Mouse (Mus musculus): Measurements from ENCODE around the gene Ssrp1. TPM values are rescaled to one million over a fixed set of nuclear protein-coding genes. Genes with fewer than 3 reads are reported as not detected.

Gene Ssrp1
- 162 and 170 TPM in 2 replicates for polyA plus RNA-seq (2015; fragmentation: Nextera tagmentation; extraction: Ambion mirVana)

DNA sequence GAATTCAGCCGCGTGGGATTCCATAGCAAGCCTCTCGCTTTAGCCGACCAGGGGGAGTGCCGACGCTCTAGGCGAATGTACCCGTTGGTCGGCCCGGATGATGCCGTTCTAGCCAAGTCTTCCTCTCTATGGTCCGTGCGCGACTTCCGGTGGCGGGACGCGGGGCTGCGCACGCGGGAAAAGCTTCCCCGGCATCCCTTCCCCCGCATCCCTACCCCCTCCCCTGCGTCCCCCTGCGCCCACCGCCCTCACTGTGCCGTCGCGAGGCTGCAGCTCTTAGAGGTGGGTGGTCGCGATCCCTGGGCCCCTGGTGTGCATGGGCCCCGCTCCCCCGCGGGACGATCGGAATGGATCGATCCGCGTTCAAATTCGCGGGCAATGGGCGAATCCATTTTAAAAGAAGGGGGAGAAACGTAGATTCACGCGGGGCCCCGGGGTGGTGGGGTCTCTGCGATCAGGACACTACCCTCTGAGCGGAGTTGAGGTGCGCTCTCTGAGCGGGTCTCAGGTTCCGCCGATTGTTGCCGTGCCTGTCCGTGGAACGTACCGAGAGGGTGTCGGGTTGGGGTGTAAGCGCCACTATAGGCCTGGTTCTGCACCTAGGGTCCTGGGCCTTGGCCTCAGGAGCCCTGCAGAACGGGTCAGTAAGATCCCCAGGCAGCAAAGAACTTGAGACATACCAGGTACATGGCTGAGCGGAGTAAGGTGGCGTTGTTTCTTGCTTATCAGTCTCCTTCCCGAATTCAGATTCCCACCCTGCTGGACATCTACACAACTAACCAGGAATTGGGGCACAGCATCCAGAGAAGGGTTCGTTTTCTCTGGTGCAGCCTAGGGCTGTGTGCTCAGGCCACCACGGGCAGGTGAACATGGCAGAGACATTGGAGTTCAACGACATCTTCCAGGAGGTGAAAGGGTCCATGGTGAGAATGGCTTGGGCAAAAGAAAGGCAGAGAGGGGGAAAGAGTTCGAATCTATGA, at the start of gene Ssrp1, which contains the start of gene P2rx3:
Gene Ssrp1, plus strand, starts transcription at position 188 of the 980 bp plus-strand sequence.
Gene P2rx3, minus strand, starts transcription at position 416 of the 980 bp plus-strand sequence.
- H3K9me3 ChIP-seq (replicated peaks; ENCODE audit: control insufficient read depth, low read length, poor library complexity, severe bottlenecking) = no peaks in the 10 kb centered on the region
- peaks cover 16% of the 10 kb centered on the region for H3K4me1 ChIP-seq (ENCODE audit: control insufficient read depth, insufficient read depth, low read length)
- WGBS = 1% methylated on average over 65 of the region's 66 CpGs
- no peaks in the 10 kb centered on the region for H3K27me3 ChIP-seq (ENCODE audit: control insufficient read depth, insufficient read depth, low read depth, low read length)
- H3K36me3 ChIP-seq (ENCODE audit: control insufficient read depth, insufficient read depth, low read length) = peaks cover 21% of the 10 kb centered on the region
- peak within 1 kb of the TSS; percentile 87 for H3K4me3 ChIP-seq (ENCODE audit: low read depth, low read length)
- H3K27ac ChIP-seq (ENCODE audit: low read length) = peak within 1 kb of the TSS; percentile 82
- H3K9ac ChIP-seq (ENCODE audit: low read depth, low read length) = peak within 1 kb of the TSS; percentile 96
- peak; percentile 98 for ATAC-seq
- H3K4me2 ChIP-seq (ENCODE audit: low read length) = peak within 1 kb of the TSS; percentile 97

DNA sequence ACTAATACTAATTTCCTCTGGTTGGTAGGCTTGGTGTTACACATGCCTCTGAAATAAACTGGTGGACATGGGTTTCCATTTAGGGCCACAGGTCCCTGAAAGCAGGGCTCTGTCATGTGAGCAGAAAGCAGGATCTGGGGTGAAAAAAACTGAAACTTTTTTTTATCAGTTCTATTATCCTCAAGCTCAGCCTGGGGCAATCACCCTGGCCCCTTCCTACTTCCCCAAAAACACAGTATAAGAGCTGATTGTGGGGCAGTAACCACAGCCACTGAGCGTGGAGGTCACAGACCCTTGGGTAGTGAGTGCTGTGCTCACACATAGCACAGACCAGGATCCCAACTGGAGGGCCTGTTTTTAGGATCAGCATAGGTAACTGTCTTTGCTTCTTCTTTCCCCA, 49.1 kb upstream of the Ssrp1 start, which contains the start of gene Prg3:
Gene Prg3, plus strand, starts transcription at position 286 of the 400 bp plus-strand sequence.
- 86% methylated on average over 1 of the region's 1 CpGs for WGBS
- Histone ChIP-seq H3K9ac (ENCODE audit: low read depth, low read length) (no peak within 1 kb of the TSS), H3K4me3 (ENCODE audit: low read depth, low read length) (no peak within 1 kb of the TSS), H3K27ac (ENCODE audit: low read length) (no peak within 1 kb of the TSS), H3K4me2 (ENCODE audit: low read length) (no peak within 1 kb of the TSS), H3K4me1 (ENCODE audit: control insufficient read depth, insufficient read depth, low read length) (no peaks in the 10 kb centered on the region), H3K27me3 (ENCODE audit: control insufficient read depth, insufficient read depth, low read depth, low read length) (no peaks in the 10 kb centered on the region), H3K9me3 (replicated peaks; ENCODE audit: control insufficient read depth, low read length, poor library complexity, severe bottlenecking) (no peaks in the 10 kb centered on the region), H3K36me3 (ENCODE audit: control insufficient read depth, insufficient read depth, low read length) (no peaks in the 10 kb centered on the region)
- ATAC-seq = no peak

DNA sequence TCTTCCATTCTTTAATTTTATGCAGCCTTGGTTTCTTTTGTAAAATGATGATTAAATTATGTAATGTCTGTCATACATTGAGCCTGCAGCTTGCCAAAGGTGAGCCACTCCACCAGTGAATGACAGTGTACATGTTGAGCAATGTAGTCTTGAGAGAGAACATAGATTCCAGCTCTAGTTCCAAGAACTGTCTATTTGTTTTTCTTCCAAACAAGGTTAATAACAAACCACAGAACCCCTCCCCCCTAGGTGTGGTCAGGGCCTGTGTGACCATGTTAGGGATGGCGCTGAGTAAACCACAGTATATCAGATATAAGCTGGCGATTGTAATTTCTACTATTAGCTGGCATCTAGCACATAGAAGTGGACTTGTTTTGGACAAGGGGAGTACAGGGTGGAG, 40.7 kb upstream of the Ssrp1 start:
- ATAC-seq = no peak
- Histone ChIP-seq H3K27ac (ENCODE audit: low read length) (no peak overlapping the region), H3K4me1 (ENCODE audit: control insufficient read depth, insufficient read depth, low read length) (no peaks in the 10 kb centered on the region), H3K9ac (ENCODE audit: low read depth, low read length) (no peak overlapping the region), H3K9me3 (replicated peaks; ENCODE audit: control insufficient read depth, low read length, poor library complexity, severe bottlenecking) (no peaks in the 10 kb centered on the region), H3K36me3 (ENCODE audit: control insufficient read depth, insufficient read depth, low read length) (no peaks in the 10 kb centered on the region), H3K27me3 (ENCODE audit: control insufficient read depth, insufficient read depth, low read depth, low read length) (no peaks in the 10 kb centered on the region), H3K4me2 (ENCODE audit: low read length) (no peak overlapping the region), H3K4me3 (ENCODE audit: low read depth, low read length) (no peak overlapping the region)
- 94% methylated on average over 2 of the region's 2 CpGs for WGBS

DNA sequence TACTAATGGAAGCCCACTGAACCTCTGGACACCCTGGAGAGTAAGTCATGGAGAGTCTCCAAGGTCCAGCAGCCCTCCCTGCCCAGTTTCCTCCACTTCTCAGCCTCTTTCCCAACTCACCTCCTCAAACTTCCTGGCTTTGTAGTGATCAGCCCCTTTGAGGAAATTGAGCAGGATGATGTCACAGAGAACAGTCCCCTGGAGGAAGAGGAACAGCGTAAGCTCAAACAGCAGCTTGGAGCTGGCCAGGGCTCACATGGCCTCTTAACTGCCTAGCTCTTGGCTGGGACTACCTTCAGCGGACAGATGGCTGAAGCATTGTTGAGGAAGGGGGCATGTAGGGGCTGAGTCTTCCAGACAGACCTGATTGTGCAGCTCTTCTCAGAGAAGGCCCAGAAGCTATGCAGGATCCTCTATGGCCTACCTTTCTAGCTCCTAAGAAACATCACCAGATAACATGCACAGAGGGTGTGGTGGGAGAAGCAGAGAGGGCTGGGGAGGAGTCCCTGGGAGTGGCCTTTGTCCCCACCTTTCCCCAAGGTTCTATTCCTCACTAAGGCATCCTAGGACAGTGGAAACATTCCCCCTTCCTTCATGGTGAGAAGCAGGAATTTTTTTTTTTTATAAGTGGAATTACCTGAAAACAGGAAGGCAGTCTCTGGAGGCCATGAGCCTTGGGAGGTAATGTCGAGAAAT, 37.4 kb upstream of the Ssrp1 start:
- Histone ChIP-seq H3K27me3 (ENCODE audit: control insufficient read depth, insufficient read depth, low read depth, low read length) (no peaks in the 10 kb centered on the region), H3K4me3 (ENCODE audit: low read depth, low read length) (no peak overlapping the region), H3K9me3 (replicated peaks; ENCODE audit: control insufficient read depth, low read length, poor library complexity, severe bottlenecking) (no peaks in the 10 kb centered on the region), H3K36me3 (ENCODE audit: control insufficient read depth, insufficient read depth, low read length) (no peaks in the 10 kb centered on the region), H3K4me2 (ENCODE audit: low read length) (no peak overlapping the region), H3K9ac (ENCODE audit: low read depth, low read length) (no peak overlapping the region), H3K27ac (ENCODE audit: low read length) (no peak overlapping the region), H3K4me1 (ENCODE audit: control insufficient read depth, insufficient read depth, low read length) (no peaks in the 10 kb centered on the region)
- ATAC-seq = no peak
- 83% methylated on average over 3 of the region's 3 CpGs for WGBS

DNA sequence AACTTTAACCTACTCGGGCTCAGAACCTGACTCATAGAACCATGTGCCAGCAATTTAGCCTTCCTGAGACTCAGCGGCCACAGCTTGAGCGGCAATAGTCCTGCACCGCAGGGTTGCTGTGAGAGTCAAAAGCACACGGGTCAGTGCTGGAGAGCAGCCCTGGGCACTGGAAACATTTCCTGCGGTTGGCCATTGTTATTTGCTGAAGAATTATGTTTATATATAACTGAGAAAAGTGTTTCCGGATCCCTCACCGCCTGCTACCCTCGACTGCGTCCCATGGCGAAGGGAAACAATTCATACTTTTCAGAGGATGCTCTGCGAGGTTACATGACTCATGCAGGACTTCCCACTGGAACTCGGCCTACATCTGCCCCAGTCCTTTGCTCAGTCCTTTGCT, 35.5 kb upstream of the Ssrp1 start:
- Histone ChIP-seq H3K36me3 (ENCODE audit: control insufficient read depth, insufficient read depth, low read length) (no peaks in the 10 kb centered on the region), H3K27me3 (ENCODE audit: control insufficient read depth, insufficient read depth, low read depth, low read length) (no peaks in the 10 kb centered on the region), H3K4me2 (ENCODE audit: low read length) (no peak overlapping the region), H3K27ac (ENCODE audit: low read length) (no peak overlapping the region), H3K9me3 (replicated peaks; ENCODE audit: control insufficient read depth, low read length, poor library complexity, severe bottlenecking) (no peaks in the 10 kb centered on the region), H3K4me1 (ENCODE audit: control insufficient read depth, insufficient read depth, low read length) (no peaks in the 10 kb centered on the region), H3K4me3 (ENCODE audit: low read depth, low read length) (no peak overlapping the region), H3K9ac (ENCODE audit: low read depth, low read length) (no peak overlapping the region)
- ATAC-seq = no peak
- 72% methylated on average over 13 of the region's 13 CpGs for WGBS

DNA sequence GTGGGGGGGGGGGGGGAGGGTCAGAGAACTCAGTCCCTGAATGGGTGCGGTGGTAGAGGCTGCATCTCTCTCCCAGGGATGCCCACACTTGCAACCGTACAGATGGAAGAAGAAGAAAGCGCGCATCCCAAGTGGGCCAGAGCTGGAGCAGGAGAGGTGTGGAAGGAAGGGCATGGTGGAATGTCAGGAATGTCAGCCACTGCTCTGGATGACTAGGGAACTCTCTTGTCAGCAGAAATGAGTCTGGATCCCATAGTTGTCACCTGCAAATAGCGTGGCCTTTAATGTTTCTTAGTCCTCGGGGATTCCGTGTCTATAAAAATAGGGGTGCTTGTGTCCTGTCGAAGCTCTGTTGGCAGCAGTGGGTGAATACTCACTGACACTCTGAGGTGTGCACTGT, 34.5 kb upstream of the Ssrp1 start:
- H3K4me1 ChIP-seq (ENCODE audit: control insufficient read depth, insufficient read depth, low read length) = no peaks in the 10 kb centered on the region
- H3K9ac ChIP-seq (ENCODE audit: low read depth, low read length) = no peak overlapping the region
- H3K4me3 ChIP-seq (ENCODE audit: low read depth, low read length) = no peak overlapping the region
- H3K9me3 ChIP-seq (replicated peaks; ENCODE audit: control insufficient read depth, low read length, poor library complexity, severe bottlenecking) = no peaks in the 10 kb centered on the region
- no peaks in the 10 kb centered on the region for H3K27me3 ChIP-seq (ENCODE audit: control insufficient read depth, insufficient read depth, low read depth, low read length)
- ATAC-seq = no peak
- 88% methylated on average over 8 of the region's 8 CpGs for WGBS
- no peak overlapping the region for H3K4me2 ChIP-seq (ENCODE audit: low read length)
- H3K36me3 ChIP-seq (ENCODE audit: control insufficient read depth, insufficient read depth, low read length) = no peaks in the 10 kb centered on the region
- no peak overlapping the region for H3K27ac ChIP-seq (ENCODE audit: low read length)

DNA sequence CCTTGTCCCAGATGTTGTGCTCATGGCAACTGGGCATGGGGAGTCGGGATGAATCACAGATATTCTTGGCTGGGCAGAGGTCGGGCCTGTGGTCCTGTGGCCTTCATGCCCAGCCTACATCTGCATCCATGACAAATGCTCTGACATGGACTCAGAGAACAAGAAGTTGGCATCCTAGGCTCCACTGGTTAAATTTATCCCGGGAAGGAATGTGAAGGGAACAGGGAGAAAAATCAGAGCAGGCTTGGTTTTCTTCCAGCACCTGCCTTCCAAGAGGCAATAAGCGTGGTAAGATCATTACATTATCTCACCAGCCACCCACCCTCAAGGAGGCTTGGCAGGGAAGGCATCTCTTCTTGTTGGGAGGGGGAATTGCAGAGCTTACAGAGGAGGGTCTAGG, 32.7 kb upstream of the Ssrp1 start:
- Histone ChIP-seq H3K27ac (ENCODE audit: low read length) (no peak overlapping the region), H3K9ac (ENCODE audit: low read depth, low read length) (no peak overlapping the region), H3K27me3 (ENCODE audit: control insufficient read depth, insufficient read depth, low read depth, low read length) (no peaks in the 10 kb centered on the region), H3K36me3 (ENCODE audit: control insufficient read depth, insufficient read depth, low read length) (no peaks in the 10 kb centered on the region), H3K4me2 (ENCODE audit: low read length) (no peak overlapping the region), H3K9me3 (replicated peaks; ENCODE audit: control insufficient read depth, low read length, poor library complexity, severe bottlenecking) (no peaks in the 10 kb centered on the region), H3K4me3 (ENCODE audit: low read depth, low read length) (no peak overlapping the region), H3K4me1 (ENCODE audit: control insufficient read depth, insufficient read depth, low read length) (no peaks in the 10 kb centered on the region)
- no peak for ATAC-seq
- WGBS = 88% methylated on average over 4 of the region's 4 CpGs

DNA sequence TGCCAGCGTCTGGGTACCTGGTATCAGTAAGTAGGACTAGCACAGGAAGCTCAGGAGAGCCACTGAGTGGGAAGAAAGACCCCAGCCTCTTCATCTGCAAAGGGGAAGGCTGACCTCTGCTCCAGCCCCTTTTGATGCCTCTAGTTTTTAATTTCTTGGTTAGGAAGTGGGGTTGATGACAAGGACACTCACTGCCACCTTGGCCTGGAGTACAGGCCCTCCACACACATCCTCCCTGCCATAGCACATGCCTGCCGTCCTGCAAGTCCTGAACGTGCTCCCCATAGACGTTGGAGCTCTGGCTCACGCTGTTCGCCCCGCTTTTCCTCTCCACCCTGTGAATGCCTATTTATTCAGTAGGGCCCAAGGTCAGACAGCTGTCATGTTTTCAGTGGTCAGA, 30.4 kb upstream of the Ssrp1 start:
- Histone ChIP-seq H3K4me1 (ENCODE audit: control insufficient read depth, insufficient read depth, low read length) (no peaks in the 10 kb centered on the region), H3K36me3 (ENCODE audit: control insufficient read depth, insufficient read depth, low read length) (no peaks in the 10 kb centered on the region), H3K4me2 (ENCODE audit: low read length) (no peak overlapping the region), H3K9ac (ENCODE audit: low read depth, low read length) (no peak overlapping the region), H3K27ac (ENCODE audit: low read length) (no peak overlapping the region), H3K27me3 (ENCODE audit: control insufficient read depth, insufficient read depth, low read depth, low read length) (no peaks in the 10 kb centered on the region), H3K9me3 (replicated peaks; ENCODE audit: control insufficient read depth, low read length, poor library complexity, severe bottlenecking) (no peaks in the 10 kb centered on the region), H3K4me3 (ENCODE audit: low read depth, low read length) (no peak overlapping the region)
- 82% methylated on average over 7 of the region's 7 CpGs for WGBS
- ATAC-seq = no peak

DNA sequence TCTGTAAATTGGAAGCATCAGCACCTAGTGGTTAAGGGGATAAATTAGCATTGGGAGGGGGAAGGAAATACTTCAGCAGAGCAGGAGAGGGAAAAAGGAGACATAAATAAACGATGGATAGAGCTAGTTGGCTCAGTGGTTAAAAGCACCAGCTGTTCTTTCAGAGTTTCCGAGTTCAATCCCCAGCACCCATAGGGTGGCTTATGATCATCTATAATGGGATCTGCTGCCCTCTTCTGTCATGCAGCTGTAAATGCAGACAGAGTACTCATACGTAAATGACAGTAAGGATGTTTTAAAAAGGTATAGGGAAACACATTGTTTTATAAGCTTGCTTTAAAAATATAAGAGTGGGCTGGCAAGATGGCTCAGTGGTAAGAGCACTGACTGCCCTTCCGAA, 29.3 kb upstream of the Ssrp1 start:
- no peak overlapping the region for H3K9ac ChIP-seq (ENCODE audit: low read depth, low read length)
- H3K9me3 ChIP-seq (replicated peaks; ENCODE audit: control insufficient read depth, low read length, poor library complexity, severe bottlenecking) = no peaks in the 10 kb centered on the region
- no peak overlapping the region for H3K27ac ChIP-seq (ENCODE audit: low read length)
- H3K4me3 ChIP-seq (ENCODE audit: low read depth, low read length) = no peak overlapping the region
- H3K27me3 ChIP-seq (ENCODE audit: control insufficient read depth, insufficient read depth, low read depth, low read length) = no peaks in the 10 kb centered on the region
- no peak for ATAC-seq
- no peaks in the 10 kb centered on the region for H3K4me1 ChIP-seq (ENCODE audit: control insufficient read depth, insufficient read depth, low read length)
- WGBS = 23% methylated on average over 4 of the region's 4 CpGs
- H3K4me2 ChIP-seq (ENCODE audit: low read length) = no peak overlapping the region
- H3K36me3 ChIP-seq (ENCODE audit: control insufficient read depth, insufficient read depth, low read length) = no peaks in the 10 kb centered on the region
